24 mouse cellular contexts compared by ENCODE assay signal in genomic region chr9:63006081-63006820, GRCm38 (mm10). TPM values are rescaled to one million over a fixed set of nuclear protein-coding genes. Genes with fewer than 3 reads are reported as not detected.
DNase-seq lines count a peak whose midpoint lies in the region; TF ChIP-seq lines count a peak whose summit lies in the region.
"Had no signal": no experiment of that assay in that cellular context is flagged by ENCODE, and none has a peak within 500 bp of the region (broad histone marks: within the 10 kb centered on the region; RNA-seq: fewer than 3 reads in every experiment).

No protein-coding gene starts in this region.

- no peak for TF ChIP-seq CTCF in layer of hippocampus, adult 2 months (conservative IDR thresholded peaks at IDR 0.05)

- no peaks in the 10 kb centered on the region for H3K27me3 ChIP-seq in forebrain, embryonic 10.5 days (ENCODE audit: poor library complexity, severe bottlenecking)
- H3K27me3 ChIP-seq: embryonic facial prominence, embryonic 15.5 days; forebrain, embryonic 15.5 days; heart, embryonic 13.5 days; hindbrain, embryonic 13.5 days had no signal

- intact Hi-C loops in gastrocnemius, postnatal 36 days (cut with DNase I): no loop called here

- no peaks in the 10 kb centered on the region for H3K36me3 ChIP-seq in forebrain, embryonic 10.5 days (replicated peaks)
- H3K36me3 ChIP-seq: embryonic facial prominence, embryonic 15.5 days; forebrain, embryonic 15.5 days; G1E; heart, embryonic 13.5 days; hindbrain, embryonic 13.5 days had no signal

- DNase-seq in gastrocnemius, postnatal 25 days: peak; percentile 6
- no peak for DNase-seq in gastrocnemius, postnatal 36 days
- no peak for DNase-seq in layer of hippocampus, adult 2 months (ENCODE audit: low spot score in 2 of 2)
- DNase-seq in layer of hippocampus, postnatal 10 days (ENCODE audit: low spot score in 2 of 2): no peak
- DNase-seq in lung, postnatal 25 days (ENCODE audit: low spot score): peak; percentile 7
- no peak for DNase-seq in lung, postnatal 10 days
- DNase-seq in testis, postnatal 10 days (ENCODE audit: low spot score): peak; percentile 27
- DNase-seq in forebrain, embryonic 10.5 days (ENCODE audit: extremely low spot score, low spot score): no peak
- DNase-seq: adrenal gland, adult 8-10 months; adrenal gland, postnatal 36 days; B cell, adult 2 months; cerebellum, adult 11 months; cerebellum, adult 8-10 months; cerebellum, postnatal 14 days; embryo, embryonic 11 days; gastrocnemius, postnatal 10 days had no signal

- H3K9me3 ChIP-seq in forebrain, embryonic 10.5 days: no peaks in the 10 kb centered on the region
- H3K9me3 ChIP-seq: embryonic facial prominence, embryonic 15.5 days; forebrain, embryonic 15.5 days; G1E; heart, embryonic 13.5 days; hindbrain, embryonic 13.5 days had no signal

- no peaks in the 10 kb centered on the region for H3K4me1 ChIP-seq in forebrain, embryonic 10.5 days
- H3K4me1 ChIP-seq: embryonic facial prominence, embryonic 15.5 days; forebrain, embryonic 15.5 days; heart, embryonic 13.5 days; hindbrain, embryonic 13.5 days had no signal

- WGBS in forebrain, embryonic 10.5 days: 81% methylated on average over 6 of the region's 6 CpGs

- peak overlapping the region; percentile 83 for H3K27ac ChIP-seq in layer of hippocampus, adult 2 months
- H3K27ac ChIP-seq in forebrain, embryonic 10.5 days: no peak overlapping the region
- H3K27ac ChIP-seq: embryonic facial prominence, embryonic 15.5 days; forebrain, embryonic 15.5 days; heart, adult 2 months; heart, embryonic 13.5 days; hindbrain, embryonic 13.5 days; hindbrain, postnatal 0 days had no signal

- H3K4me3 ChIP-seq in layer of hippocampus, adult 2 months: no peak overlapping the region
- H3K4me3 ChIP-seq in forebrain, embryonic 10.5 days: no peak overlapping the region
- H3K4me3 ChIP-seq: embryonic facial prominence, embryonic 15.5 days; erythroblast, embryonic 14.5 days; forebrain, embryonic 15.5 days; heart, adult 2 months; heart, embryonic 13.5 days; hindbrain, embryonic 13.5 days had no signal

RNA-seq across cellular contexts. Expression of gene Pias1, which starts 18.5 kb away (rescaled TPM):
- 10 to 100 TPM; 12.8 to 15.1 TPM for total RNA-seq in gastrocnemius, postnatal 25 days (2021)
- total RNA-seq in gastrocnemius, postnatal 36 days (2021): 10 to 100 TPM; 14.5 to 16.1 TPM
- total RNA-seq in layer of hippocampus, adult 2 months (2021): 10 to 100 TPM; 67.4 to 71.8 TPM
- total RNA-seq in layer of hippocampus, postnatal 10 days (2021): 10 to 100 TPM; 43.5 to 44.8 TPM
- 48.9 and 53.7 TPM in 2 replicates for polyA plus RNA-seq in forebrain, embryonic 10.5 days (2016; fragmentation: Nextera tagmentation; extraction: Ambion mirVana)

Comparison
In these comparisons a context has a peak if more than half of its experiments do, and no peak if none do; other contexts are left out.
1. DNase-seq: peak in gastrocnemius, postnatal 25 days (single experiment), lung, postnatal 25 days (single experiment) and testis, postnatal 10 days (single experiment); none in gastrocnemius, postnatal 36 days (0 of 2), layer of hippocampus, adult 2 months (0 of 2), layer of hippocampus, postnatal 10 days (0 of 2), lung, postnatal 10 days (single experiment) and forebrain, embryonic 10.5 days (single experiment).